In genomic region chr14:52014271-52014760, GRCm38 (mm10) we compare ENCODE assay signal across 9 mouse cellular contexts. TPM values are rescaled to one million over a fixed set of nuclear protein-coding genes. Genes with fewer than 3 reads are reported as not detected.
DNase-seq lines count a peak whose midpoint lies in the region; ATAC-seq and TF ChIP-seq lines count a peak whose summit lies in the region.
"Had no signal": no experiment of that assay in that cellular context is flagged by ENCODE, and none has a peak within 500 bp of the region (broad histone marks: within the 10 kb centered on the region; RNA-seq: fewer than 3 reads in every experiment).

No protein-coding gene starts in this region.

- no peak for TF ChIP-seq CTCF in cortical plate, adult 2 months (IDR thresholded peaks at IDR 0.05; ENCODE audit: extremely low read depth, insufficient read depth, low read length)

- H3K36me3 ChIP-seq in heart, embryonic 14.5 days (ENCODE audit: control insufficient read depth, insufficient read depth, low read length): peaks cover 6% of the 10 kb centered on the region
- peaks cover 2% of the 10 kb centered on the region; the same call in 1 of the 2 replicates for H3K36me3 ChIP-seq in hindbrain, embryonic 12.5 days
- H3K36me3 ChIP-seq in midbrain, embryonic 13.5 days: peaks cover 3% of the 10 kb centered on the region

- TF ChIP-seq POLR2A in cortical plate, adult 2 months (IDR thresholded peaks at IDR 0.05; ENCODE audit: extremely low read depth, insufficient read depth, low read length): no peak

- no peak for DNase-seq in heart, postnatal 4 days
- no peak for DNase-seq in left cerebral cortex, postnatal 25 days (ENCODE audit: low spot score in 2 of 2)
- no peak for DNase-seq in ovary, postnatal 10 days (ENCODE audit: low spot score)
- DNase-seq in embryo, embryonic 10 days (ENCODE audit: low spot score): no peak

- H3K4me3 ChIP-seq in heart, embryonic 14.5 days (ENCODE audit: control insufficient read depth in 1 of 2, insufficient read depth in 1 of 2, low read depth in 1 of 2, low read length in 2 of 2): peak overlapping the region; percentile 61 to 71
- peak overlapping the region; percentile 71; the same call in 1 of the 2 replicates for H3K4me3 ChIP-seq in cortical plate, adult 2 months (ENCODE audit: insufficient read depth, low read length)
- H3K4me3 ChIP-seq in hindbrain, embryonic 12.5 days: peak overlapping the region; percentile 70
- H3K4me3 ChIP-seq in midbrain, embryonic 13.5 days (replicated peaks): peak overlapping the region; percentile 63

- peaks cover 18 to 54% of the 10 kb centered on the region in 2 experiments for H3K4me1 ChIP-seq in heart, embryonic 14.5 days (ENCODE audit: control insufficient read depth in 2 of 2, insufficient read depth in 2 of 2, low read length in 2 of 2)
- 0 out of 2 replicates have a peak, but pooled peaks cover 1% of the 10 kb centered on the region for H3K4me1 ChIP-seq in cortical plate, adult 2 months (ENCODE audit: control insufficient read depth, insufficient read depth, low read length)
- peaks cover 69% of the 10 kb centered on the region for H3K4me1 ChIP-seq in hindbrain, embryonic 12.5 days
- H3K4me1 ChIP-seq in midbrain, embryonic 13.5 days (replicated peaks): peaks cover 78% of the 10 kb centered on the region

- peak overlapping the region; percentile 92 for H3K9ac ChIP-seq in heart, embryonic 14.5 days (ENCODE audit: low read length)
- peak overlapping the region; percentile 98 for H3K9ac ChIP-seq in hindbrain, embryonic 12.5 days
- H3K9ac ChIP-seq in midbrain, embryonic 13.5 days (replicated peaks): peak overlapping the region; percentile 90

- ATAC-seq in heart, embryonic 14.5 days (ENCODE audit: insufficient number of reproducible peaks, insufficient read depth, low FRiP score, low read depth): peak; percentile 64
- ATAC-seq in hindbrain, embryonic 12.5 days (ENCODE audit: low FRiP score): peak; percentile 8; the same call in 1 of the 2 replicates
- ATAC-seq in midbrain, embryonic 13.5 days: no peak

- H3K27me3 ChIP-seq in heart, embryonic 14.5 days (ENCODE audit: control insufficient read depth, insufficient read depth, low read length): no peaks in the 10 kb centered on the region
- no peaks in the 10 kb centered on the region for H3K27me3 ChIP-seq in hindbrain, embryonic 12.5 days
- H3K27me3 ChIP-seq in midbrain, embryonic 13.5 days: no peaks in the 10 kb centered on the region

- intact Hi-C loops in left cerebral cortex, postnatal 25 days (cut with DNase I): loop anchor here (10.0 kb wide), 1 partner anchor 930 kb away; no protein-coding TSS in a partner anchor

- H3K9me3 ChIP-seq in heart, embryonic 14.5 days (ENCODE audit: control insufficient read depth, low read length): no peaks in the 10 kb centered on the region
- H3K9me3 ChIP-seq in hindbrain, embryonic 12.5 days (replicated peaks): no peaks in the 10 kb centered on the region
- H3K9me3 ChIP-seq in midbrain, embryonic 13.5 days: no peaks in the 10 kb centered on the region

- H3K27ac ChIP-seq in heart, embryonic 14.5 days (replicated peaks in 1 of 2; ENCODE audit: control insufficient read depth in 1 of 2, insufficient read depth in 1 of 2, low read depth in 2 of 2, low read length in 2 of 2): peak overlapping the region in 1 of 2 experiments; percentile 99; a peak in 3 of 4 replicates
- H3K27ac ChIP-seq in cortical plate, adult 2 months (ENCODE audit: insufficient read depth, low read length): no peak overlapping the region
- H3K27ac ChIP-seq in hindbrain, embryonic 12.5 days: peak overlapping the region; percentile 99
- peak overlapping the region; percentile 99 for H3K27ac ChIP-seq in midbrain, embryonic 13.5 days

- peak overlapping the region; percentile 77 for H3K4me2 ChIP-seq in heart, embryonic 14.5 days (ENCODE audit: low read length)
- peak overlapping the region; percentile 66 for H3K4me2 ChIP-seq in hindbrain, embryonic 12.5 days (replicated peaks)
- peak overlapping the region; percentile 83 for H3K4me2 ChIP-seq in midbrain, embryonic 13.5 days (replicated peaks)

- 2% methylated on average over 15 of the region's 80 CpGs for WGBS in heart, embryonic 14.5 days
- 0% methylated on average over 1 of the region's 80 CpGs for WGBS in hindbrain, embryonic 12.5 days
- WGBS in midbrain, embryonic 13.5 days: 0% methylated on average over 4 of the region's 80 CpGs

RNA-seq across cellular contexts. Expression of gene Tmem253, which starts 1.1 kb away (rescaled TPM):
- polyA plus RNA-seq in heart, embryonic 14.5 days (2014; fragmentation: Nextera tagmentation; extraction: Ambion mirVana): 1.2 and 1.5 TPM in 2 replicates
- 1 to 10 TPM; 1.4 to 1.8 TPM for total RNA-seq in heart, postnatal 4 days (2021)
- 0.21 and 0.34 TPM in 2 replicates for polyA plus RNA-seq in cortical plate, adult 2 months (2012; rRNA removed)
- 0.59 and 1.6 TPM in 2 replicates for polyA plus RNA-seq in hindbrain, embryonic 12.5 days (2016; fragmentation: Nextera tagmentation; extraction: Ambion mirVana)
- 0.82 and 0.92 TPM in 2 replicates for polyA plus RNA-seq in midbrain, embryonic 13.5 days (2015; fragmentation: Nextera tagmentation; extraction: Ambion mirVana)
- under 1 TPM in 1 of 2 experiments, not detected in 1; 0.60 TPM for total RNA-seq in left cerebral cortex, postnatal 25 days (2021)

RNA-seq across cellular contexts. Expression of gene Zfp219, which starts 6.2 kb away (rescaled TPM):
- 19.2 and 19.9 TPM in 2 replicates for polyA plus RNA-seq in heart, embryonic 14.5 days (2014; fragmentation: Nextera tagmentation; extraction: Ambion mirVana)
- total RNA-seq in heart, postnatal 4 days (2021): 10 to 100 TPM; 37.5 to 42.0 TPM
- 51.3 and 54.3 TPM in 2 replicates for polyA plus RNA-seq in cortical plate, adult 2 months (2012; rRNA removed)
- 64.4 and 71.7 TPM in 2 replicates for polyA plus RNA-seq in hindbrain, embryonic 12.5 days (2016; fragmentation: Nextera tagmentation; extraction: Ambion mirVana)
- 56.0 and 63.6 TPM in 2 replicates for polyA plus RNA-seq in midbrain, embryonic 13.5 days (2015; fragmentation: Nextera tagmentation; extraction: Ambion mirVana)
- 10 to 100 TPM; 32.0 to 36.3 TPM for total RNA-seq in left cerebral cortex, postnatal 25 days (2021)

RNA-seq across cellular contexts. Expression of gene Olfr221, which starts 27.9 kb away (rescaled TPM):
- 0.19 TPM in 1 of 2 replicates, not detected in the other for polyA plus RNA-seq in heart, embryonic 14.5 days (2014; fragmentation: Nextera tagmentation; extraction: Ambion mirVana)
- total RNA-seq in heart, postnatal 4 days (2021): not detected
- polyA plus RNA-seq in cortical plate, adult 2 months (2012; rRNA removed): not detected in 2 replicates
- not detected in 2 replicates for polyA plus RNA-seq in hindbrain, embryonic 12.5 days (2016; fragmentation: Nextera tagmentation; extraction: Ambion mirVana)
- polyA plus RNA-seq in midbrain, embryonic 13.5 days (2015; fragmentation: Nextera tagmentation; extraction: Ambion mirVana): not detected in 2 replicates
- total RNA-seq in left cerebral cortex, postnatal 25 days (2021): not detected
- total RNA-seq: heart, postnatal 36 days had no signal

RNA-seq across cellular contexts. Expression of gene Arhgef40, which starts 29.8 kb away (rescaled TPM):
- 50.6 and 59.6 TPM in 2 replicates for polyA plus RNA-seq in heart, embryonic 14.5 days (2014; fragmentation: Nextera tagmentation; extraction: Ambion mirVana)
- 10 to 100 TPM; 64.6 to 65.6 TPM for total RNA-seq in heart, postnatal 4 days (2021)
- polyA plus RNA-seq in cortical plate, adult 2 months (2012; rRNA removed): 24.1 and 24.5 TPM in 2 replicates
- polyA plus RNA-seq in hindbrain, embryonic 12.5 days (2016; fragmentation: Nextera tagmentation; extraction: Ambion mirVana): 126 and 133 TPM in 2 replicates
- 82.2 and 86.2 TPM in 2 replicates for polyA plus RNA-seq in midbrain, embryonic 13.5 days (2015; fragmentation: Nextera tagmentation; extraction: Ambion mirVana)
- 10 to 100 TPM; 26.3 to 28.5 TPM for total RNA-seq in left cerebral cortex, postnatal 25 days (2021)
